8 mouse cellular contexts compared by ENCODE assay signal in the genomic region with DNA sequence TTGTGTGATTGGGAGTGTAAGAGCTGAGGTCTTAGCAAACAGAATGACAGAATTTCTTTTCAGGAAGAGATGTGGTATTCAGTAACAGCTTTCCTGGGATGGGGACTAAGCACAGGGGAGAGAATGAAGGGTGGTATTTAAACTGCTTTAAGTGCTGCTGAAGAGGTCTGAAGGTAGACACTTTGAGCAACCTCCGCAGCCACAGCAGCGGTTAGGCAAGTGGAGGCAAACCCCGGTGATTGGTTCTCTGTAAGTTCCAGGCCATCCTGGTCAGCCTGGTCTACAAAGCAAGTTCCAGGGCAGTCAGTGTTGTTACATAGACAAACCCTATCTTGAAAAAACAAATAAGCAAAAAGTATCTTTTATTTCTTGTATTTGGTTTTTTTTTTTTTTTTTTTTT. TPM values are rescaled to one million over a fixed set of nuclear protein-coding genes. Genes with fewer than 3 reads are reported as not detected.
DNase-seq lines count a peak whose midpoint lies in the region; ATAC-seq and TF ChIP-seq lines count a peak whose summit lies in the region.

No protein-coding gene starts in this region.

- no peaks in the 10 kb centered on the region for H3K9me3 ChIP-seq in ES-E14 (ENCODE audit: control insufficient read depth, insufficient read depth, low read depth, low read length)
- no peaks in the 10 kb centered on the region for H3K9me3 ChIP-seq in hindbrain, embryonic 12.5 days (replicated peaks)

- no peaks in the 10 kb centered on the region for H3K36me3 ChIP-seq in heart, adult 2 months (ENCODE audit: control insufficient read depth, insufficient read depth, low read length)
- peaks cover 26% of the 10 kb centered on the region for H3K36me3 ChIP-seq in ES-E14 (ENCODE audit: control insufficient read depth, insufficient read depth, low read length, poor library complexity, severe bottlenecking)
- H3K36me3 ChIP-seq in hindbrain, embryonic 12.5 days: peaks cover 19% of the 10 kb centered on the region

- H3K4me1 ChIP-seq in heart, adult 2 months (ENCODE audit: control insufficient read depth, insufficient read depth, low read length): peaks cover 8% of the 10 kb centered on the region
- H3K4me1 ChIP-seq in ES-E14 (ENCODE audit: control insufficient read depth in 2 of 2, insufficient read depth in 2 of 2, low read length in 2 of 2, poor library complexity in 1 of 2): peaks cover 19 to 26% of the 10 kb centered on the region in 2 experiments
- H3K4me1 ChIP-seq in hindbrain, embryonic 12.5 days: peaks cover 46% of the 10 kb centered on the region

- no peak for ATAC-seq in hindbrain, embryonic 12.5 days (ENCODE audit: low FRiP score)

- H3K9ac ChIP-seq in heart, adult 2 months (ENCODE audit: low read depth, low read length): peak overlapping the region; percentile 48
- H3K9ac ChIP-seq in ES-E14 (ENCODE audit: insufficient read depth, low read depth, low read length, poor library complexity, severe bottlenecking): peak overlapping the region; percentile 65
- H3K9ac ChIP-seq in hindbrain, embryonic 12.5 days: peak overlapping the region; percentile 72

- no peak for TF ChIP-seq POLR2A in heart, adult 2 months (IDR thresholded peaks at IDR 0.05; ENCODE audit: insufficient read depth, low read depth, low read length)

- intact Hi-C loops in heart, adult 2 months (cut with DNase I): loop anchor here (2.0 kb wide), 1 partner anchor 17 kb away; a partner anchor contains a TSS
- intact Hi-C loops in heart, postnatal 14 days (cut with DNase I): no loop called here

- WGBS in heart, adult 2 months: 29% methylated on average over 3 of the region's 3 CpGs
- 33% methylated on average over 3 of the region's 3 CpGs for whole genome bisulfite sequencing in hindbrain, embryonic 12.5 days

- peak overlapping the region; percentile 88 for H3K4me3 ChIP-seq in heart, adult 2 months
- peak overlapping the region; percentile 87 to 98 for H3K4me3 ChIP-seq in ES-E14 (ENCODE audit: insufficient read depth in 1 of 2, low read depth in 1 of 2, low read length in 2 of 2, poor library complexity in 1 of 2, severe bottlenecking in 1 of 2)
- H3K4me3 ChIP-seq in hindbrain, embryonic 12.5 days: peak overlapping the region; percentile 59

- no peaks in the 10 kb centered on the region for H3K27me3 ChIP-seq in heart, adult 2 months (ENCODE audit: control insufficient read depth, insufficient read depth, low read length)
- H3K27me3 ChIP-seq in hindbrain, embryonic 12.5 days: no peaks in the 10 kb centered on the region

- peak overlapping the region; percentile 94 for H3K27ac ChIP-seq in heart, adult 2 months
- H3K27ac ChIP-seq in ES-E14 (ENCODE audit: insufficient read depth, low read depth, low read length, poor library complexity, severe bottlenecking): peak overlapping the region; percentile 93
- H3K27ac ChIP-seq in hindbrain, embryonic 12.5 days: peak overlapping the region; percentile 91

- peak overlapping the region; percentile 85 for H3K4me2 ChIP-seq in hindbrain, embryonic 12.5 days (replicated peaks)

- TF ChIP-seq CTCF in heart, adult 2 months (IDR thresholded peaks at IDR 0.05): no peak

- H3K79me2 ChIP-seq in heart, adult 2 months (replicated peaks; ENCODE audit: control insufficient read depth, insufficient read depth, low read length): peaks cover 2% of the 10 kb centered on the region; the same call in 1 of the 2 replicates

- no peak for TF ChIP-seq EP300 in heart, adult 2 months (IDR thresholded peaks at IDR 0.05; ENCODE audit: insufficient read depth, low read depth, low read length)

- DNase-seq in heart, adult 2 months: no peak
- no peak for DNase-seq in heart, postnatal 14 days
- DNase-seq in ES-E14 (ENCODE audit: low read depth, low spot score): no peak
- DNase-seq in lung, postnatal 10 days: peak; percentile 32
- DNase-seq in right cerebral cortex, adult 18-20 months: no peak
- no peak for DNase-seq in cerebellum, postnatal 14 days
- no peak for DNase-seq in embryo, embryonic 9.5 days (ENCODE audit: extremely low spot score)

- in situ Hi-C loops in ES-E14 (cut with MboI; ENCODE audit: low sequenced_read_pairs in 2 of 2, unreplicated experiment in 2 of 2): no loop called here

TF ChIP-seq in ES-E14, 5 proteins besides CTCF, POLR2A, EP300 and RAD21:
- TF ChIP-seq HCFC1 (IDR thresholded peaks at IDR 0.05; ENCODE audit: borderline replicate concordance, insufficient read depth, low read length) (no peak), ZNF384 (IDR thresholded peaks at IDR 0.05; ENCODE audit: low read depth, low read length) (0 out of 2 replicates have a peak, but pooled peaks have one; percentile 60), ZC3H11A (IDR thresholded peaks at IDR 0.05; ENCODE audit: borderline replicate concordance, low read depth, low read length) (no peak), MAFK (IDR thresholded peaks at IDR 0.05; ENCODE audit: insufficient read depth, low read depth, low read length) (no peak), CHD2 (IDR thresholded peaks at IDR 0.05; ENCODE audit: low read depth, low read length) (no peak)
TF ChIP-seq in ES-E14: peak in this region for 1.

RNA-seq across cellular contexts. Expression of a gene that starts 1.7 kb away (rescaled TPM):
- total RNA-seq in heart, adult 2 months (2021): 10 to 100 TPM; 31.6 to 32.0 TPM
- polyA plus RNA-seq in heart, adult 2 months (2012; rRNA removed): 32.4 and 50.5 TPM in 2 replicates
- 10 to 100 TPM; 45.0 to 47.5 TPM for total RNA-seq in heart, postnatal 14 days (2021)
- 66.9 and 72.0 TPM in 2 replicates for total RNA-seq in ES-E14 (2012; rRNA removed)
- 54.8 and 61.2 TPM in 2 replicates for polyA plus RNA-seq in hindbrain, embryonic 12.5 days (2016; fragmentation: Nextera tagmentation; extraction: Ambion mirVana)

RNA-seq across cellular contexts. Expression of a gene that starts 1.8 kb away (rescaled TPM):
- total RNA-seq in heart, adult 2 months (2021): 1 to 10 TPM; 3.3 to 3.5 TPM
- 9.0 and 10.7 TPM in 2 replicates for polyA plus RNA-seq in heart, adult 2 months (2012; rRNA removed)
- total RNA-seq in heart, postnatal 14 days (2021): 10 to 100 TPM in 1 of 2 experiments, 1 to 10 TPM in 1; 7.9 to 14.4 TPM
- total RNA-seq in ES-E14 (2012; rRNA removed): 162 and 190 TPM in 2 replicates
- 249 and 274 TPM in 2 replicates for polyA plus RNA-seq in hindbrain, embryonic 12.5 days (2016; fragmentation: Nextera tagmentation; extraction: Ambion mirVana)

RNA-seq across cellular contexts. Expression of a gene that starts 8.3 kb away (rescaled TPM):
- 10 to 100 TPM; 56.1 to 59.7 TPM for total RNA-seq in heart, adult 2 months (2021)
- polyA plus RNA-seq in heart, adult 2 months (2012; rRNA removed): 81.3 and 89.8 TPM in 2 replicates
- total RNA-seq in heart, postnatal 14 days (2021): 10 to 100 TPM; 44.7 to 46.1 TPM
- 20.3 and 20.9 TPM in 2 replicates for total RNA-seq in ES-E14 (2012; rRNA removed)
- polyA plus RNA-seq in hindbrain, embryonic 12.5 days (2016; fragmentation: Nextera tagmentation; extraction: Ambion mirVana): 36.1 and 36.9 TPM in 2 replicates

RNA-seq across cellular contexts. Expression of a gene that starts 10.0 kb away (rescaled TPM):
- total RNA-seq in heart, adult 2 months (2021): 10 to 100 TPM; 12.5 to 15.3 TPM
- 14.4 and 17.3 TPM in 2 replicates for polyA plus RNA-seq in heart, adult 2 months (2012; rRNA removed)
- total RNA-seq in heart, postnatal 14 days (2021): 10 to 100 TPM; 16.5 to 19.9 TPM
- total RNA-seq in ES-E14 (2012; rRNA removed): 39.2 and 50.3 TPM in 2 replicates
- 63.8 and 66.1 TPM in 2 replicates for polyA plus RNA-seq in hindbrain, embryonic 12.5 days (2016; fragmentation: Nextera tagmentation; extraction: Ambion mirVana)

RNA-seq across cellular contexts. Expression of a gene that starts 16.5 kb away (rescaled TPM):
- 10 to 100 TPM; 55.7 to 67.5 TPM for total RNA-seq in heart, adult 2 months (2021)
- 56.2 and 58.2 TPM in 2 replicates for polyA plus RNA-seq in heart, adult 2 months (2012; rRNA removed)
- total RNA-seq in heart, postnatal 14 days (2021): 10 to 100 TPM; 51.9 to 53.1 TPM
- 19.3 and 20.8 TPM in 2 replicates for total RNA-seq in ES-E14 (2012; rRNA removed)
- polyA plus RNA-seq in hindbrain, embryonic 12.5 days (2016; fragmentation: Nextera tagmentation; extraction: Ambion mirVana): 25.3 and 26.2 TPM in 2 replicates

Comparison
In these comparisons a context has a peak if more than half of its experiments do, and no peak if none do; other contexts are left out.
1. RNA of a gene that starts 1.8 kb away (total RNA-seq): 162 to 190 TPM in ES-E14; 7.9 to 14.4 TPM in heart, postnatal 14 days and 3.3 to 3.5 TPM in heart, adult 2 months; every median in the first group is over 10 times any median in the second.
2. Peak in every context shown above with its lines, with median percentiles within 50 percentile points of each other: H3K27ac ChIP-seq, H3K4me3 ChIP-seq and H3K9ac ChIP-seq.